Mouse (Mus musculus) adrenal gland (tissue): ENCODE results near the gene Rhox2g.
"Not testable (repeated sequence)": the region's sequence is repeated elsewhere in the genome, so short reads cannot be mapped to it uniquely, and the experiment has no call there.

Experiments used
- intact Hi-C: fragments of 180-260 bp; cut with DNase I; formaldehyde crosslinking; loops from one replicate; pipeline ENCODE4 v1.15.1; 2025
- long read RNA-seq, 2 experiments: library from polyadenylated mRNA; unstranded; transcript quantifications; one replicate each; pipeline ENCODE4 v2.0.0; 2020; ENCODE audit warnings: borderline replicate concordance in 1 of 2; ENCODE audit not compliant: insufficient replicate concordance in 1 of 2

The Rhox2g gene
- long read RNA-seq, experiment 1, result 0 reads
- long read RNA-seq, experiment 2, result 0 reads

- intact Hi-C loops, result not testable (repeated sequence)
Observed at GRCm38 (mm10) chrX:37643370-37643769, at the start of gene Rhox2g. Rhox2g (minus strand) TSS chrX:37643470.

GRCm38 (mm10) chrX:37692261-37692660, 49.0 kb upstream of the Rhox2g start:
- intact Hi-C loops, result no loop called here

GRCm38 (mm10) chrX:37683031-37683715, 39.9 kb upstream of the Rhox2g start:
- intact Hi-C loops, result no loop called here

GRCm38 (mm10) chrX:37673177-37673576, 29.9 kb upstream of the Rhox2g start, which contains the start of gene Rhox2h:
Rhox2h (minus strand) TSS chrX:37673277.
- intact Hi-C loops, result not testable (repeated sequence)

GRCm38 (mm10) chrX:37668664-37669063, 25.4 kb upstream of the Rhox2g start, which contains the start of gene Rhox3h:
Rhox3h (minus strand) TSS chrX:37668764.
- intact Hi-C loops, result not testable (repeated sequence)

GRCm38 (mm10) chrX:37651227-37651626, 8.0 kb upstream of the Rhox2g start, which contains the start of gene Rhox4g:
Rhox4g (minus strand) TSS chrX:37651327.
- intact Hi-C loops, result not testable (repeated sequence)

- intact Hi-C loops, result not testable (repeated sequence)
Observed at GRCm38 (mm10) chrX:37628512-37628911, 14.8 kb downstream of the Rhox2g start, which contains the start of gene Rhox3g. Rhox3g (minus strand) TSS chrX:37628612.

- intact Hi-C loops, result not testable (repeated sequence)
Observed at GRCm38 (mm10) chrX:37607604-37608003, 35.7 kb downstream of the Rhox2g start, which contains the start of gene Rhox4f. Rhox4f (minus strand) TSS chrX:37607704.
